Mouse (Mus musculus): ENCODE measurements around the gene Aurkb. TPM values are rescaled to one million over a fixed set of nuclear protein-coding genes. Genes with fewer than 3 reads are reported as not detected.

Aurkb gene
- polyA plus RNA-seq, 1 experiment from 2014 or later, result 239 TPM

DNA sequence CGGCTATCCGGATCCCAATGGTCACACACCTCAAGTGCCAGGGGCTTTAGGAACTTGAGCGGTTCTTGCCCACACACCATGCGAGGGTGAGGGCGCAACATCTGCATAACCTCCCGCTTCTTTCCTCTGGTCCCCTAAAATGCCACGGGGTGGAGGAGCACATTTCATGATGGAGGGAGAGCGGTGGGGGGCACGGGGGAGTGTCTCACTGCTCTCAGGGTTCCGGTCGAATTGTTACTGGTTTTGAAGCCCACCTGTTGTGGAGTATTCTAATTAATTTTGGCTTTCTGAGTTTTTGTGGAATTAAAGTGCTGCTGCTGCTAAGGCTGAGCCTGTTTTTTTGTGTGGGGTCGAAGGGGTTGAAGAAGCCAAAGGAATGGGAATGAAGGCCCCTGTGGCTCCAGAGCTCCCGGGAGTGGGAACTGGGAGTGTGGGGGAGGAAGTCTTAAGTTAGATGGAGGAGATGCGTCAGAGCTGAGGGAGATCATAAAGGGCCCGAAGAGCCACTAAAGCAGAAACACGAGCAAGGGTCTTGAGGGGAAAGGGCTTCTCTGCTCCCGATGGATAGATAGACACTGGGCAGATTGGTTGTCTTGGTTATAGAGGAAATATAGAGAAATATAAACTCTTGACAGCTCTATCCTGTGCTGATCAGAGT is 15.9 kb downstream of the Aurkb start:
- Histone ChIP-seq H3K4me1 (peaks cover 54% of the 10 kb centered on the region), H3K9me3 (replicated peaks) (no peaks in the 10 kb centered on the region), H3K4me3 (peak overlapping the region; percentile 86), H3K27me3 (ENCODE audit: low read depth, poor library complexity, severe bottlenecking) (peaks cover 12% of the 10 kb centered on the region), H3K36me3 (no peaks in the 10 kb centered on the region), H3K27ac (replicated peaks) (peak overlapping the region; percentile 93)
- DNase-seq (ENCODE audit: low spot score), result no peak
- WGBS, result 5% methylated on average over 17 of the region's 17 CpGs

DNA sequence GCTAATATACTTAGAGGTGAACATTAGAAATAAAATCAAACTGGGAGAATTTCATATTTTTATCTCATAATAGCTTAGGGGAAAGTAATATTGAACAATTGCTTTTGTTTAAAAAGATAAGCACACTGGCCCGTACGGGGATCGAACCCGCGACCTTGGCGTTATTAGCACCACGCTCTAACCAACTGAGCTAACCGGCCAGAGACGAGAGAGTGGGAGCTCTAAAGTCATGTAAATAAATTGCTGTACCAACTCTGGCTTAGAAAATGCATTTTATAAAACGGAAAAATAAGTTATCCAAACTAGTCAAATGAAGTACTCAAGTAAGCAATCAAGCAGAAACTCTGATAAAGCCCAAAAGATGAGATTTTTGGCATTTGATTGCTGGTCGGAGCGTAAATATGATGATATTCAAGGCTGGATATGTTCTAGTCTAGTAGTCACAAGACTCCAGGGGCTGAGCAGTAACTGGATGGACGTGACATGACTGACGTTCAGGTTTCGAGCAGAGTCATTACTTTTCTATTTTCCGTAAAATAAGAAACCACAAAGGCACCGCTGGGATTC is 16.8 kb downstream of the Aurkb start:
- DNase-seq (ENCODE audit: low spot score), result peak; percentile 69
- Histone ChIP-seq H3K9me3 (replicated peaks) (no peaks in the 10 kb centered on the region), H3K4me1 (peaks cover 63% of the 10 kb centered on the region), H3K4me3 (peak overlapping the region; percentile 86), H3K27me3 (ENCODE audit: low read depth, poor library complexity, severe bottlenecking) (peaks cover 12% of the 10 kb centered on the region), H3K27ac (replicated peaks) (peak overlapping the region; percentile 63), H3K36me3 (no peaks in the 10 kb centered on the region)
- WGBS, result under 1% methylated on average over 17 of the region's 17 CpGs

DNA sequence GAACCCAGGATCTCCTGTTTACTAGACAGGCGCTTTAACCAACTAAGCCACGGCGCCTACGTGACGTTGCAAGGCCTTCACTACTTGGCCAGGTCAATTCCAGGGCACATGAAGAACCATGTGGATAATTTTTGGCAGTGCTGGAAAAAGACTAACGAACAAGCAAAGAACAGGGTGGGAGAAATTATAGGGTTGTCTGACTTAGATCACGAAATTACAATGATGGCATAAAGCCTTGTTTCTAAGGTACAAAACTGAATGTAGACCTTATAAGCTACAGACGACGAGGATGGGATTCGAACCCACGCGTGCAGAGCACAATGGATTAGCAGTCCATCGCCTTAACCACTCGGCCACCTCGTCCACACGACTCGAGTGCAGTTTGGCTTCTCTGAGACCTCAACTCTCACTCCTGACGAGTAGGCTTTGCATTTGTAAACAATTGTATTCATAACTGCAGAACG is 17.3 kb downstream of the Aurkb start:
- WGBS, result under 1% methylated on average over 19 of the region's 19 CpGs
- Histone ChIP-seq H3K4me1 (peaks cover 63% of the 10 kb centered on the region), H3K27ac (replicated peaks) (peak overlapping the region; percentile 73), H3K4me3 (peak overlapping the region; percentile 86), H3K36me3 (no peaks in the 10 kb centered on the region), H3K27me3 (ENCODE audit: low read depth, poor library complexity, severe bottlenecking) (peaks cover 15% of the 10 kb centered on the region), H3K9me3 (replicated peaks) (no peaks in the 10 kb centered on the region)
- peak; percentile 92 for DNase-seq (ENCODE audit: low spot score)

DNA sequence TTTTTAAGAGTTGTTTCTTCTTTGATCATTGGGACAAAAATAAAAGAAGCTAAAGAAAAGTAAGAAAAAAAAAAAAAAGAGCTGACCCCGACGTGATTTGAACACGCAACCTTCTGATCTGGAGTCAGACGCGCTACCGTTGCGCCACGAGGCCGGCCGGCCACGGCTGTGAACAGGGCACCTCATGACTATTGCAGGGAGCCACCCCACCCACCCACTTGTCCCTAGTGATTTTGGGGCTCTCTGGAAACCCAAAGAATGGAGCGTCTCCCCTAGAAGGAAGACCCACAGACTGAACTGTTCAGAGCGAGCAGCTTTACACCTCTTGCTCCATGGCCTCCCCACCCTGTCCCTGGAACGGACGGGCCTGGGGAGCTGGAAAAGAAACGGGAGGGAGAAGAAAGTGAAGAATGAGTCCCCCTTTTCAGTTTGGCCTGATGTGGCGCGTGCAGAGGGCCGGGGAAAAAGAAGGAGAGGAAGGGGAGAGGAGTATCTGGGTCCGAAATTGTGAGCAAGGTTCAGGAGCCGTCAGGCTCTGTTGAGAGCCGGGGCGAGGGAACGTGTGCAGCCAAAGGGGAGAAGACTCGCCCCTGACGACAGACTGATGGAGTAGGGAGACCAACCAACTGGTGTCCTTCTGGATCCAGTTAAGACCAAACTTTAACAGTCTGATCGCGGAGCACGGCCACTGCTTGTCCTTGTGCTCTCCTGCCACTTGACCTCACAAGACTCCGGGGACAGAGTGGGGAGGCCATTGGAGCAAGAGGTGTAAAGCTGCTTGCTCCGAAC is 18.2 kb downstream of the Aurkb start:
- H3K27ac ChIP-seq (replicated peaks), result peak overlapping the region; percentile 87
- H3K4me3 ChIP-seq, result peak overlapping the region; percentile 86
- peaks cover 55% of the 10 kb centered on the region for H3K4me1 ChIP-seq
- DNase-seq (ENCODE audit: low spot score), result peak; percentile 92
- peaks cover 16% of the 10 kb centered on the region for H3K27me3 ChIP-seq (ENCODE audit: low read depth, poor library complexity, severe bottlenecking)
- H3K36me3 ChIP-seq, result no peaks in the 10 kb centered on the region
- WGBS, result under 1% methylated on average over 31 of the region's 31 CpGs
- H3K9me3 ChIP-seq (replicated peaks), result no peaks in the 10 kb centered on the region

DNA sequence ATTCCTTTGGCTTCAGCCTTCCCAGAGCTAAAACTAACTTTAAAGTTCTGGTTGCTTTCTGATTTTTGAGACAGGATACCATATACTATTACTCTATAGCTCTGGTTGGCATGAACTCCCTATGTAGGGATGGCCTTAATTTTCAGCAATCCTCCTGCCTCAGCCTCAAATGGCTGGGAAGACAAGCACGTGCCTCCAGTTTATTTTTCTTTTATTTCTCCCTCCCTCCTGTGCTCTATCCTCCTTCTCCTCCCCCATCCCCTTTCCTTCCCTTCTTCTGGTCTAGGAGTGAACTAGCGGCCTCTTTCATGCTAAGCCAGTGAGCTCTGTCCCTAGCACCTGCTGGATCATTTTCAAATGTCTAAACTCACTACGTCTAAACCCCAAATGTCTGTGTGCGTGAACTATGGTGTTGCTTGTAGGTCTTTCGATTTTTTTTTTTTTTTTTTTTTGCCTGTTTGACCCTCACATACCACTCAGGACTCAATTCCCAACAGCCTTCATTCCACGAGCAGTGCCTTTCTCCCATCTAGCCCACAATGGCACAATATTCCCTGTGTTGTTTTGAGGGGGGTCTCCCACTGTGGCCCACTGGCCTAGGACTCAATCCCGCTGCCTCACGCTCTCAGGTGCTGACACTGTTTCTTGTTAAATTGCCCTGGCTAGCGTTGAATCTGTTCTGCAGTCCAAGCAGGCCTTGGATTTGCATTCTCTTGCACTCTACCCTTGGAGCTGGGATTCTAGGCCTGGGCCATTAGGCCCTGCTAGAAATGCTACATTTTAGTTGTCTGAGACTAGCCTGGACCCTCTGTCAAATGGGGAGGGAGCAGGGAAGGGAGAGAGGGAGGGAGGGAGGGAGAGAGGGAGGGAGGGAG is 19.0 kb downstream of the Aurkb start:
- WGBS, result 40% methylated on average over 9 of the region's 9 CpGs
- H3K36me3 ChIP-seq, result no peaks in the 10 kb centered on the region
- peaks cover 16% of the 10 kb centered on the region for H3K27me3 ChIP-seq (ENCODE audit: low read depth, poor library complexity, severe bottlenecking)
- no peaks in the 10 kb centered on the region for H3K9me3 ChIP-seq (replicated peaks)
- peak overlapping the region; percentile 86 for H3K4me3 ChIP-seq
- no peak for DNase-seq (ENCODE audit: low spot score)
- H3K4me1 ChIP-seq, result peaks cover 53% of the 10 kb centered on the region
- peak overlapping the region; percentile 87 for H3K27ac ChIP-seq (replicated peaks)

DNA sequence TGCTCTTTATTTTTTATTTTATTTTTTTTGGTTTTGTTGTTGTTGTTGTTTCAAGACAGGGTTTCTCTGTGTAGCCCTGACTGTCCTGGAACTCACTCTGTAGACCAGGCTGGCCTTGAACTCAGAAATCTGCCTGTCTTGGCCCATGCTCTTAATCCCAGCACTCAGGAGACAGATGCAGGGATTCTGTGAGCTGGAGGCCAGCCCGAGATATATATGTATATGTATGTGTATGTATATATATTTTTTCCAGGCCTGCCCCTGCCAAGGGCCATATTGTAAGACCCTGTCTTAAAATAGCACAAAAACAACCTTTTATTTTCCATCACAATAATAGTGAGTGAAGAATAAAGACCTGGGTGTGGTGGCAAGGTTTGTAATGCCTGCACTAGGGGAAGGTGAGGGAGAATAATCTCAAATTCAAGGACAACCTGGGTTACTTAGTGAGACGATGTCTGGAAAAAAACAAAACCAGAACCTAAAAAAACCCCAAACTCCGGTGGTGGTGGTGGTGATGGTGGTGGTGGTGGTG is 20.0 kb downstream of the Aurkb start:
- DNase-seq (ENCODE audit: low spot score), result no peak
- Histone ChIP-seq H3K9me3 (replicated peaks) (no peaks in the 10 kb centered on the region), H3K27ac (replicated peaks) (no peak overlapping the region), H3K27me3 (ENCODE audit: low read depth, poor library complexity, severe bottlenecking) (peaks cover 16% of the 10 kb centered on the region), H3K4me1 (peaks cover 56% of the 10 kb centered on the region), H3K4me3 (peak overlapping the region; percentile 59), H3K36me3 (no peaks in the 10 kb centered on the region)
- 49% methylated on average over 3 of the region's 3 CpGs for WGBS

DNA sequence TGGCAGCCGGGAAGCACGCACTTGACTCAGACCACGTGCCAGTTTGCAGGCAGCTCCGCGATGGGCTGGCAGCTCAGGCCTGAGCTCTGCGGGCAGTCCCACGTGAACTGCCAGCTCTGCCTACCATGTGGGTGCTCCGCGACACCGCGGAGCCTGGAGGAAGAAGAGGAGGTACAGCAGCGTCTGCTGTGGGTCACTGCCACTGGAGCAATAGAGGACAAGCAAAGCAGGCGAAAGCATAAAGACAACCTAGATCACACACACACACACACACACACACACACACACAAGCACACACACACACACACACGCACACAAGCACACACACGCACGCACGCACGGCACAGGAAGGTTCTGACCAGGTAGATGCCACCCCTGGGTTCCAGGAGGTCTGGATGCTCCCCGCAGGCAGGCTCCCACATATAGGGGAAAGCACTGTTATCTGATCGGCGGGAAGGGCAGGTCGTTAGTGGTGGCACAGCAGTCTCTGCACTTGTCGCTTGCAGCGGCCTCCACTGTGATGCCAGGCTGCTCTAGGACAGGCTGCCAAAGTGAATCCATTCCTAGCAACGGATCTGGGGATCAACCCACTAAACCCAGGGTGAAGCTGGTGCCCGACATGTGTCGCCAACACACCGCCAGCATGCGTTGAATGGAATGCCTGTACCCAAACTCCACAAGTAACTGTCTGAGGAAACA is 20.9 kb downstream of the Aurkb start:
- peak overlapping the region; percentile 59 for H3K4me3 ChIP-seq
- H3K27ac ChIP-seq (replicated peaks), result peak overlapping the region; percentile 69
- H3K9me3 ChIP-seq (replicated peaks), result no peaks in the 10 kb centered on the region
- 1% methylated on average over 29 of the region's 29 CpGs for WGBS
- peak; percentile 44 for DNase-seq (ENCODE audit: low spot score)
- no peaks in the 10 kb centered on the region for H3K36me3 ChIP-seq
- H3K4me1 ChIP-seq, result peaks cover 53% of the 10 kb centered on the region
- H3K27me3 ChIP-seq (ENCODE audit: low read depth, poor library complexity, severe bottlenecking), result peaks cover 13% of the 10 kb centered on the region

DNA sequence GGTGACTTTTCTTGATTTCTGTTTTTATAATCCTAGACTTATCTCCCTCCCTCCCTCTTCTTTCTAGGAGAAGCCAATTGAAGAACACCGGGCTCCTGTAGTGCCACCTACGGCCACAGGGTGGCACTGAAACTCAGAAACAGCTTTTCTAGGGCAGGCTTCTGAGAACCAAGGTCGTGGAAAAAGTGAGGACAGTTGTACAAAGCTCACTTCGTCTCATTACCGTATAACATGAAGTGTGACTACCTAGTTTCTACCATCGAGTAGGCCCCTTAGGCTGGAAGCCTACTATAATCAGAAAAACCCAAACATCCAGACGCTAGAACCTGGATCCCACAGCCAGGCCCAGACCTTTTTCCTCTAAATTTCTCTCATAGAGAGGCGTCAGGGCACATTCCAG is 21.5 kb downstream of the Aurkb start:
- Histone ChIP-seq H3K27me3 (ENCODE audit: low read depth, poor library complexity, severe bottlenecking) (peaks cover 9% of the 10 kb centered on the region; the same call in 1 of the 2 replicates), H3K27ac (replicated peaks) (no peak overlapping the region; the same call in 1 of the 2 replicates), H3K9me3 (replicated peaks) (no peaks in the 10 kb centered on the region), H3K4me3 (peak overlapping the region; percentile 59), H3K36me3 (no peaks in the 10 kb centered on the region), H3K4me1 (peaks cover 53% of the 10 kb centered on the region)
- 10% methylated on average over 8 of the region's 8 CpGs for WGBS
- DNase-seq (ENCODE audit: low spot score), result peak; percentile 86

DNA sequence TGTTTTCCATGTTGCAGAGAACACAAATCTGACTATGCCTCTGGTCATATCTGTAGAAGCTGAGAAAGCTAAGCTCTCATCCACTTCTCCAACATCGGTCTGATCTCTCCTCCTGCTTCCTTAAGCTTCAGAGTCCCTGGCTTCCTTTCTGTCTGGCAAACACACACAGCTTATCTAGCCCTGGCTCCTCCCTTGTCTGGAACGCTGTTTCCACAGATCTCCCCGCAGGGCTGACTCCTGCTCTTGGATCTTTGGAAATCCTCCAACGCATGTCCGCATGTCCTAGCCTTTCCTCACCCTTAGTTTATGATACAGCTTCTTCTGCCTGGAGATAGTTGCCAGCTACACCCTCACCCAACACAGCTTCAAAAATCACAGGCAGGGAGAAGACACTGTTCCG is 22.2 kb downstream of the Aurkb start:
- Histone ChIP-seq H3K4me1 (peaks cover 59% of the 10 kb centered on the region), H3K27me3 (ENCODE audit: low read depth, poor library complexity, severe bottlenecking) (peaks cover 9% of the 10 kb centered on the region; the same call in 1 of the 2 replicates), H3K36me3 (no peaks in the 10 kb centered on the region), H3K9me3 (replicated peaks) (no peaks in the 10 kb centered on the region), H3K27ac (replicated peaks) (no peak overlapping the region), H3K4me3 (no peak overlapping the region)
- DNase-seq (ENCODE audit: low spot score), result no peak
- 63% methylated on average over 6 of the region's 6 CpGs for WGBS

DNA sequence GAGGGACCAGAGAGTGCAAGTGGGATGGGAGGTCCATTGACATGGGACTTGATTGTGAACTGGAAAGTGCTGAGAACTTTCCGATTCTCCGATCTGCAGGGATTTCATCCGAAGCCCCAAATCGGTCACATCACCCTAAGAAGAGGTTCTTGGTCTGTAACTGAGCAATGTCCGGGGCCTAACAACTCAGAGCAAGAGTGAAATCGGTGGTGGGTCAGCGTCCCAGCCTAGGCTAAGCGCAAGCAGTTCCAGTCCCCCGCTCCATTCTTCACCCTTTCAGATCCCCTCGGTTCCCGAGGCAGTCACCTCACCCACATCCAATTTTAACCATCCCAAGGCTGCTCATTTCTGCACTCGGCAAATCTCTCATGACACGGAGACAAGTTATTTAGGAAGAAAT is 24.6 kb downstream of the Aurkb start:
- Histone ChIP-seq H3K27me3 (ENCODE audit: low read depth, poor library complexity, severe bottlenecking) (peaks cover 9% of the 10 kb centered on the region; the same call in 1 of the 2 replicates), H3K4me3 (peak overlapping the region; percentile 69), H3K36me3 (no peaks in the 10 kb centered on the region), H3K9me3 (replicated peaks) (no peaks in the 10 kb centered on the region), H3K27ac (replicated peaks) (peak overlapping the region; percentile 97), H3K4me1 (peaks cover 59% of the 10 kb centered on the region)
- no peak for DNase-seq (ENCODE audit: low spot score)
- WGBS, result 1% methylated on average over 13 of the region's 13 CpGs

DNA sequence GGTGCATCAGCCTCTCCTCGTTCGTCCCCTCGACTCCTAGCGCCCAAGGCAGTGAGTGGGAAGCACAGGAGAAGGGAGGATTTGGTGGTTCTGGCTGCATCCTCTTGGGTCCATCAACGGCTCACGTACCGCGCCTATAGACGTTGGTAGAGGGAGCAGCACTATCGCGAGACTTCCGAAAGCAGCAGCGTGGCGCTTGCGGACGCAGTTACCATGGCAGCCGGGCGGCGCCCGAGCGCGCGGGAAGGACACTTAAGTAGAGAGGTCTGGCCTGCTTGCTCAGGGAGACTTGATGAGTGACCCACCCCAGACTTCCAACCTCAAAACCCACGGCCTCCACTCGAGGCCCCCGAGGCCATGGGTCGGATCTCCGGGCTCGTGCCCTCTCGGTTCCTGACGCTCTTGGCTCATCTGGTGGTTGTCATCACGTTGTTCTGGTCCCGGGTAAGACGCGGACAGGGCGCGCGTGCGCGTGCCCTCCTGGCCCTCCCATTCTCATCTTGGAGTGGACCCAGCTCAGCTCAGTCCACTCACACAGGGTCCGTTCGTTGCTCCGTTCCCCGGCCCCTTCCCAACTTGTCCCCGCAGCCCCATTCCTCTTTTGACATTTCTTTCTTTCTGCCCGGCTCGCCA is 25.3 kb downstream of the Aurkb start, which contains the start of gene Tmem107:
Gene Tmem107, plus strand, starts transcription at position 217 of the 633 bp plus-strand sequence.
- Histone ChIP-seq H3K27me3 (ENCODE audit: low read depth, poor library complexity, severe bottlenecking) (peaks cover 6% of the 10 kb centered on the region; the same call in 1 of the 2 replicates), H3K9me3 (replicated peaks) (no peaks in the 10 kb centered on the region), H3K4me3 (peak within 1 kb of the TSS; percentile 69), H3K4me1 (peaks cover 59% of the 10 kb centered on the region), H3K27ac (replicated peaks) (peak within 1 kb of the TSS; percentile 97), H3K36me3 (no peaks in the 10 kb centered on the region)
- peak; percentile 96 for DNase-seq (ENCODE audit: low spot score)
- under 1% methylated on average over 47 of the region's 47 CpGs for WGBS
